Mouse (Mus musculus) left cerebral cortex, postnatal 10 days (tissue): ENCODE results near the gene Tiam1. TPM values are rescaled to one million over a fixed set of nuclear protein-coding genes. Genes with fewer than 3 reads are reported as not detected.

Experiments used
- DNase-seq, 2 experiments: peaks; one replicate each; pipeline ENCODE4 v3.0.0; 2021 to 2022; ENCODE audit warnings: low spot score in 2 of 2, mixed read lengths in 1 of 2; ENCODE audit errors: extremely low spot score in 1 of 2
- intact Hi-C: fragments of 180-260 bp; cut with DNase I; formaldehyde crosslinking; loops from one replicate; pipeline ENCODE4 v1.15.1; 2025
- total RNA-seq, 2 experiments: library from RNA; stranded (reverse); gene quantifications; 2 replicates each; pipeline ENCODE4 v1.2.3; 2021

Tiam1 gene
- total RNA-seq, 2 experiments from 2014 or later = 84.7 to 95.1 TPM

DNA sequence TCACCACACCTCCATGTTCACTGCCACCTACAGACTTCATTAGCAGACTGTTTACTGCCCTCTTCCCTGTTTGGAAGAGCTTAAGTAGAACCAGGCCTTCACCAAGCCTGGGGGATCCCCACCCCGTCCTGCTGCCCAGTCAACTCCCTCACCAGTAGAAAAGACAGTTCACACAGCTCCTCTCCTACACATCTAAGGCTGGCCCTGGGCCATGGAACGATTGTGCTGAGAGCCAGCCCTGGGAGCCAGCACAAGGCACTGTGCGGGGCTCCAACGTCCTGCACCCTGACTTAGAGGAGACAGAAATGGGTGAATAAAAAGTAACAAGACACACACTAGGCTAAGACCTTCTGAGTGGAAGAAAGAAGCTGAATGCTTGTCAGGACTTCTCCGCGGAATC lies 20.5 kb downstream of the Tiam1 start:
- DNase-seq = no peak
- intact Hi-C loops = no loop called here

DNA sequence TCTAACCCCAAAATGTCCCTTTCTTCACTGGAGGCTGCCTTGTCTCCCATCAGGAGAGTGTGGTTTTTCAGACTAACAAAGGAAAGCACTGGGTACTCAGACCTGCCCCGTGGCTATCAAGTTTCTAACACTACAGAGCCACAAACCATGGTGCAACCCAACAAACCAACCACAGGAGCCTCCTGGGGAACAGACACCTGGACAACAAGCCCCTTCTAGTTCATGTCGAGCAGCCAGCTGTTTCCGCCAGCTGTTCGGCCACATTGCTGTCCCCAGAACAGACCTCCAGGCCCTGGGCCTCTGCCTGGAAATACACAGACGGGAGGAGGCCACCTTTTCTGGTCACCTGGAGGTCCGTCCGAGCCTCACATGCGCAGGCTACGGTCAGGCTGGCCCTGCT lies 21.1 kb downstream of the Tiam1 start:
- intact Hi-C loops = no loop called here

DNA sequence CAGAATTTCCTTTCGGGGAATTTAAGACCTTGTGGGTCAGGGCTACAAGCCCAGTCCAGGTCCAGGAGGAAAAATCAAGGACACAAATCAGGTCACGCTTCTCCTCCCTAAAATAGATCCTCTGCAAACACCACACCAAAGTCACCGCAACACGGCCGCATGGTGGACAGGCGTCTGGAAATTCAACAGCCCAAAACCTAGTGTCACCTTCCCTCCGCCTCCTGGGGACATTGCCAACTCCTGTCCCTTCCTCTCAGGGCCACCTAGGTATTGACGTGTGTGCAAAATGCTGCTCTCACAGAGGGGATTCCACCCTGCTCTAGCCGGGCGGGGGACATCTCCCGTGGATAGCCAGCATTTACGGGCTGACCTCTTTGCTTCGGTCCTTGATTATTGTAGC lies 21.8 kb downstream of the Tiam1 start:
- intact Hi-C loops = no loop called here
- no peak for DNase-seq

More for the DNA sequence above, 21.1 kb downstream of the Tiam1 start:
- DNase-seq = no peak

DNA sequence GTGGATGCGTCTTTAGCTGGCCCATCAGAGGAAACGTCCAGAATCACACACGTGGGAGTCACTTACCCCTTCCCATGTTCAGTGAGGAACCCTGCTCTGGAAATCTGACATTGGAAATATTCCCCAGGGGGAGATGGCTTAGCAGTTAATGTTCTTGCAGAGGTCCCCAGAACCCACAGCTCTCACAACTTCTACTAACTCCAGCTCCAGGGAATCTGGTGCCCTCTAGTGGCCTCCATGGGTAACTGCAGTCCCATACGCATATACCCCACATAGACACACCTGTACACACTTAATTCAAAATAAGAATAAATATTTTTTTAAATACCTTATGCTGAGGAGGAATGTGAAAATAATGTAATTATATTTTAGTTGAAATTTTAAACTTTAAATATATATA lies 23.6 kb downstream of the Tiam1 start:
- intact Hi-C loops = no loop called here
- DNase-seq = no peak

DNA sequence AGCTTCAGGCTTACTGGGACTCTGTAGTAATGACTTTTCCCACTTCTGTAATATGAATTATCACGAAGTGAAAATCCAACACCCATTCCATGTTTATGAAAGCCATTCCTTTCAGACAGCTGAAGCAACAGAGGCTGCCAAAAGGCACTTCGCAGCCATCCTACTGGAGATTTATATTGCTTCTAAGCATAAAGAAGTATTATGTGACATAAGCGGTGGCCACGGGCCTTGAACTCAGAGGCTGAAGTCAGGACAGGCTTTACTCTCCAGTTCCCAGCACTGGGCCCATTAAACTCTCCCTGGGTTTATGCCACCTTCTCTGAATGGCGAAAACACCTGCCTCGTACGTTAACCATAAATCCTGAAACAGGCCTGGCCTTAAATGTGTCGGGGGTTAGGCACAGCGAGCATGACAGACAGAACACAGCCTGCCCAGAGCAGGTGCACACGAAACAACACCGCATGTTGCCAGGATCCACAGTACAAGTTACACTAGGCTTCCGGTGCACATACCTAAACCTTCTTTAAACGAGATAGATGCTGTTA lies 26.9 kb downstream of the Tiam1 start:
- DNase-seq = no peak
- intact Hi-C loops = no loop called here

DNA sequence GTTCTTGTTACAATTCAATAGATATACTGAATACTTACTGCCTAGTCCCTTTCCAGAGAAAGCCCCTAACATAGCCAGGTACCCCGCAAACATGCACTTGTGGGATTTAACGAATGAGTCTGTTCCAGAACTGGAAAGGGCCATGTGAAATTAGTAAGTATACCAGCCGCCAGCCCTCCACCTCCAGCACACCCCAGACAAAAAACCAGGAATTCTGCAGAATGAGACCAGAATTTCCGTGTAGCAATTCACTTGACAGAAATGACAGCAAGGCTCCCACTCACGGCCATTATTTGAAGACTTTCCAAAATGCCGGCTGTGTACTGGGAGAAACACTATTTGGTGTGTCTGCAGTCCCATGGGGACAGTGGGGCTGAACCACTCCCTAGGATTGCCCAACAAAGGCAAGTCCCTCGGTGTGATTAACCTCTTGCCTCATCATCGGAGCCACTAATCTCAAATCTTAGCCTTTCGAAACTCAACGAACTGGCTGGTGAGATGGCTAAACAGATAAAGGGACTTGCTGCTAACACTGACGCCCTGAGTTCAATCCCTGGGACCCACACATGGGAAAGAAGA lies 30.9 kb downstream of the Tiam1 start:
- DNase-seq = no peak

DNA sequence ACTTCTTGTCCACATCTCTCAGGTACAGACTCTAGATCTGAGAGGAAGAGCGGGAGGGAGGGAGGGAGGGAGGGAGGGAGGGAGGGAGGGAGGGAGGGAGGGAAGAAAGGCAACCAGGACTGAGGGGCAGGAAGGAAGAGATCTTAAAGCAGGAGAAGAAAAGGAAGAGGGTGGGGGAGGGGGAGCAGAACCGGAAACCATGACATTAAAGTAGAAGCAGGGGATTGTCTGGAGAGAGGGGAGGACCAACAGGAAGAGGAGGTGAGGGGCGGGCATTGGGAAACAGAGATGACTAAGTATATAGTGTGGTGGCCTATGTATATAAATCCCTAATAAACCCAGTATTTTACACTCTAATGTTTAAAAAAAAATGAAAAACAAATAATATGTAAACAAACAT lies 34.1 kb downstream of the Tiam1 start:
- DNase-seq = no peak
- intact Hi-C loops = no loop called here

More for the DNA sequence above, 30.9 kb downstream of the Tiam1 start:
- intact Hi-C loops = no loop called here

DNA sequence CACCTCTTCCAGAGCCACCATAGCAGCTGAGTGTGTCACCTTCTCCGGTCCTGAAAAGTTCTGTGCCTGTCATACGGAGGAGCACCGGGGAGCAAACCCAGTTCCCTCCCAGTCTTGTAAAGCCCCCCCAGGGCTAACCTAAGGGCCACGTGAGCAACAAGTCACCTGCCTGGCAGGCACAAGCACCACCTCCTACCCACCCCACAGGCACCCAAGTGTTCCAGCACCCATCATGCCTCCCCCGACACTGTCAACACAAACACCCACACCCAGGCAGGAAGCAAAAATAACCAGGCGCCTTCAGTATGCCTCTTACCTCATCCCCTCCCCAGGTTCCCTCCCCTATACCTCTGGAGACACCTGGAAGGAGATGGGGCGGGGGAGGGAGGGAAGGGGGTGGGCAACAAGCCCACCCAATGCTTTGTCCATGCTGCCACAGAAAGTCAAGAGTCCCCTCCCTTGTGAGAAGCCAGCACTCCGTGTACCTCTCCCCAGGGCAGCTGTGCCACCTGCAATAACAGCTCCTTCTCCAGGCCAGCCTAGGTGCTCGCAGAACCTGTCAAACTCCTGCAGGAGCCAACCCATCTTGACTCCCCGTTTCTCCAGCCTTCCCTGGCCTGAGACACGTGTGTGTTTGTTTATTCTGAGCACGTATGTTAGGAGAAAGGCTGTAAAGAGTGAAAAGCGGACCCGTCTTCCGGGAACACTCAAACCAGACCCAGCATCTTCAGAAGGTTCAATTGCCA lies 38.7 kb downstream of the Tiam1 start:
- DNase-seq = peak in 1 of 2 experiments; percentile 22
- intact Hi-C loops = no loop called here

DNA sequence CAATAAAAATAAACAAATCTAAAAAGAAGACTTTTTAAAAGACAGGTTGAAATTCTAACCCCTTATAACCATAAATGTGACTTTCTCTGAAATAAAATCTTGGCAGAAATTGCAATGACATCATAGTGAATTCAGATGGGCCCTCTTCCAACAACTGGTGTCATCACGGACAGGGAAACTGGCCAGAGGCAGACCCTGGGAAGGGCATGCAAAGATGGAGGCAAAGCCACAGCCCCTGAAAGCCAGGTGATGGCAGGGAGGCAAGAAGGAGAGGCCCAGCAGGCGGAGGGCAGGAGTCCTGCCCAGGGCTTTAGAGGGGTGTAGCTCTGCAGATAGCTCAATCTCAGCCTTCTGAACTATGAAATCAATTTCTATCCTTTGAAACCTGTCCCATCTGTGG lies 39.8 kb downstream of the Tiam1 start:
- DNase-seq = no peak
- intact Hi-C loops = no loop called here

DNA sequence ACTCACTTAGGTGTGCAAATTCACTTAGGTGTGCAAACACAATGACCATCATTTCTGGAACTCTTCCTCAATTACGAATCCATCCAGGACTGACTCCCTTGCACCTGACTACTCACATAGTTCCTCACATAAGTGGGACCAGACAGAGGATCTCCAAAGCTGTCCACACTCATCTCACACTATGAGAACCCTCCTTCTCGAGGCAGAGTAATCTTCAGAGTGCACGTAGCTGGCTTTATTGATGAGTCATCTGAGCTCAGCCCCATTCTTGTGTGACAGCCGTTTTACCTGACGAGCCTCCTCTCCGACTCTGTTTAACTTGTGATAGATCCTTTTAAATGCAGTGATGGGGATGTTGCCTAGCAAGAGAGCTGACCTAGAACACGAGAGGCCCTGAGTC lies 41.0 kb downstream of the Tiam1 start:
- intact Hi-C loops = no loop called here
- no peak for DNase-seq

DNA sequence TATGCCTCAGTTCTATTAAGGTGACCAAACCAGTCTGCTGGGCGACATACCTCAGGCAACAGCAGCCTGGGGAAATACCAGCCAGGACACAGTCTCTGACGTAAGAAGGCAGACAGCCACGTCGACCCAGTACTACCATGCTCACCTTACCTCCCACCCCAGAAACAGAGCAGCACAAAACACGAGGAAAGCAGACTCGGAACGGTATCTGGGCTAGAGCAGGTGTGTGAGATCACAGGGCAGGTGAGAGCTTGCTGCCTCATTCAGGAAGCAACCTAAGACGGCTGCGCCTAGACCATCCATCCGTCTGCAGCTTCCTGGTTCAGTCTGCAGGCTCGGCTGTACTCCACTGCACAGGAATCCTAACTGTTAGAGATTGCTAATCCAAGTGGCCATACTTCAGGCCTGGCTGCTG lies 45.4 kb downstream of the Tiam1 start:
- no peak for DNase-seq
- intact Hi-C loops = no loop called here

DNA sequence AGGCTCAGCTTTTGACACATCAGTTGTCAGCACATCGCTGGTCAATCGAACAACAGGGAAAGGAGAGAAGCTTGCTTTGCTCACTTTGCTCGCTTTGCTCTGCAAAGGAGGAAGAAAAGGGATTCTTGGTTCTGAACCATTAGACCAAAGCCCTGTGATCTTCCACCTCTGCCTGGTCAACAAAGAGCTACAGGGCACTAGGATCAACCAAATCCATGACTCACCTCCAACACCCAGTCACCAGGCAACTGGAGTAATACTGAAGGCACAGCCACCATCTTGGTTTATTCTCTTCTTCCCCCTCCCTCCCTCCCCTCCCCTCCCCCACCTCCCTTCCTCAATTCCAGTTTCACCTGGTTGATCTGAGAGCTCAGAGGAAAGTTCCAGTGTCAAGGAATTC lies 45.8 kb downstream of the Tiam1 start:
- intact Hi-C loops = no loop called here
- DNase-seq = no peak

DNA sequence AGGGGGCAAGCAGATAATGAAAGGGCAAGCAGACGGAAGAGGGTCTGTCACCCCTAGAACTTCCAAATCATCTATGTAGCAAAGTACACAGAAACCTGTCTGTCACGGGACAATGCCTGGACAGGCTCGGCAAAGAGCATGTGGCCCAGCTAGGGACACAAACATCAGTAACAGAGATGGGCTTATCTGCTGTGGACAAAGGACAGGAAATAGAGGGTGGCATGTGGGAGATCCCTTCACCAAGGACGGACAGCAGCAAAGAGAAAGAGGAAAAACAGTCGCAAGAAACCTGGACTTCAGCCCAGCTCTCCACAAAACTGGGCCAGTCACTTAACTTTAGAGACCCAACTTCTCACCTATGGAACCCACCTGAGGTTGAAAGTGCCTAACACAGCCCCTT lies 47.6 kb downstream of the Tiam1 start:
- no peak for DNase-seq
- intact Hi-C loops = no loop called here

DNA sequence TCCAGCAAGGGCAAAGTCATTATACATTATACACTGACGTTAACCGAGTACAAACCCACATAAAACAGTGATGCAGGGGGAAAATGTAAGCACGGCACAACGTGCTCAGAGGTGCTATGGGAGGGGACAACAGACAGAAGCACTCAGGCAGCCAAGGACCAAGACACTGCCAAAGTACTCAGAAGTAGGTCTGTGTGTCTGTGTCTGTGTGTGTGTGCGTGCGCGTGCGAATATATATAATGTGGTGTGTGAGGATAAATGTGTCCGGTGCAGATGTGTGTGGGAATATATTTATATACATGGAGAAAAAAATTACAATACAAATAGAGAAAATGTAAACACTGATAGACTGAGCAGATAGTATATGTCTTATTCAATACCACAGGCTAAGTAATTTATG lies 50.6 kb downstream of the Tiam1 start:
- no peak for DNase-seq
- intact Hi-C loops = no loop called here

DNA sequence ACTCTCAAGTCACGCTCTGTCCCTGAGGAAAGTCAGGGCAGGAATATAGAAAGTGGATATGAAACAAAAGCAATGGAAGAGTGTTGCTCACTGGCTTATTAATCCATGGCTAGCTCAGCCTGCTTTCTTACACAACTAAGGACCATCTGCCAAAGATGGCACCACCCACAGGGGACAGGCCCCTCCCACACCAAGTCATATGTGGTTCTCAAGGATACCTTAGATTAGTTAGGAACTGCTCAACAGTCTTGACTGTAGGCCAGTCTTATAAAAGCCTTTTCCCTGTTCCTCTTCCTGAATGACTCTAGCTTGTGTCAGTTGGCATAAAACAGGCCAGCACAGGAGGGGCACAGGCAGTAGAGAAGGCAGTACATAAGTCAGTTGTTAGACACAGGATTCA lies 51.7 kb downstream of the Tiam1 start:
- no peak for DNase-seq
- intact Hi-C loops = no loop called here

DNA sequence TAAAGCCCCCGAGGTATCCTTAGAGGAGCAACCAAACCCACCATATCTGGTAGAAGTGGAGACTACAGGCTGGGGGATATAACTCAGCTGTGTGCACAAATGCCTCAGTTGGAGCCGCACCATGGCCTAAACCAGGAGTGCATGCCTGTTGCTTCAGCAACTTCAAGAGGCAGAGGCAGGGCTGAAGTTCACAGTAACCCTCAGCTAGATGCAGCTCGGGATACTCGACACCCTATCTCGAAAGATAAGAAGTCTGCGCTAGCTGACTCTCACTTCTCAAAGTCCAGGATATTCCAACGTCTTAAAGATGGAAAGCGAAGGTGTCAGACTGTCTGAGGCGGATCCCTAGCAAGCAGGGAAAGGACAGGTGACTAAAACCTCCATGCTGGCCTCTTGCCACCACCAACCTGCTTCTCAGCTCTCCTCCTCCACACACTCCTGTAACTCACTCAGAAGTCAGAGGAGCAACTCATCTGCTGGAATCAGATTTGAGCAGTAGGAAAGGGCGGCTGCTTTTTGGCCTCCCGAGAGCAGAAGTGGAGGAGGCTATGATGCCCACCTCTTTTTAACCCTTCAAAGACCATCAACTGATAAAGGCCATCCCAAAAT lies 52.4 kb downstream of the Tiam1 start:
- no peak for DNase-seq
- intact Hi-C loops = no loop called here

DNA sequence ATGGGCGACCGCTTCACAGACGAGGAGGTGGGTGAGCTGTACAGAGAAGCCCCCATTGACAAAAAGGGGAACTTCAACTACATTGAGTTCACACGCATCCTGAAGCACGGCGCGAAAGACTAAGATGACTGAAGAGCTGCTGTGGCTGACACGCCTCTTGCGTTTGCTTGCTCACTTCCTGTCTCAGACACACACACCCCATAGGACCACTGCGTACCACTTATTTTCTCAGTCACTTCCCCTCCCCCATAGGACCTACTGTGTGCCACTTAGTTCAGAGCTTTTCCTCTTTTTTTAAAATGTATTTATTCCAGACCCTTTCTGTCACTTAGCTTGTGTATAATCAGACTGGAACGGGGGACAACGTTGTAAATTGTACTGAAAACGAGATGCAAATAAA lies 53.2 kb downstream of the Tiam1 start:
- intact Hi-C loops = no loop called here
- no peak for DNase-seq

DNA sequence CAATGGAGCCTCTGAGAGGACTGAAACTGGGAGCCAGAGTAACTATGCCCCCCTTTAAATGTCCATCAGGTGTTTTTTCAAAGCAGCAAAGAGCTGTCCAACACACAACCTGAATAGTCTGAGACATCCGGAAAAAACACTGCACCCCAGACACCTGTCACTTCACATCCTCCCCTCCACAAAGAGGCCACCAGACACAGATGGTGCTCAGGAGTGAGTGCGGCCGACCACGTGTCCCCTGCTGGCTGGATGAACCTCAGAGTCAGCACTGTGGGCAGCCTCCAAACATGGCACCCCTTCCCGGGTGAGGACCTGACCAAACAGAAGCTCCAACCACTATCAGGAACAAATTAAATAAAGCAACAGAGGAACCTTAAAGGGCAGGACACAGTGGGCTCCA lies 56.3 kb downstream of the Tiam1 start:
- intact Hi-C loops = no loop called here
- no peak for DNase-seq

DNA sequence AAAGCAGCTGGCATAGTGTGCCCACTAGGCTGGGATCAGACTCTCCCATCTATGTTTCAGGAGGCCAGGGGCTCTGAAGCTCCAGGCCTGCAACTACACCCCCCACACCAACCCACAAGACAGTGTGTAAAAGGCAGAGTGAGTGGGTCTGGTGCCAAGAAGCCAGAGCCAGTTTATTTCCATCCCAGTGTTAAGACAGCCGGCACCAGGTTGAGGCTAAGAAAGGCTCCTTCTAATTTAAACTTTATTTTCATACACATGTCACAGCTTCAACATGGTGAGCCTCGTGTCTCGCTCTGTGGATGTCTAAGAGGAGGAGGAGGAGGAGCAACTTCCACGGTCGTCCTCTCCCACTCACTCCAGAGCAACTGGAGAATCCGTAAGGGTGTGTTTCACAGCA lies 57.5 kb downstream of the Tiam1 start:
- intact Hi-C loops = no loop called here
- peak; percentile 63 to 76 for DNase-seq

DNA sequence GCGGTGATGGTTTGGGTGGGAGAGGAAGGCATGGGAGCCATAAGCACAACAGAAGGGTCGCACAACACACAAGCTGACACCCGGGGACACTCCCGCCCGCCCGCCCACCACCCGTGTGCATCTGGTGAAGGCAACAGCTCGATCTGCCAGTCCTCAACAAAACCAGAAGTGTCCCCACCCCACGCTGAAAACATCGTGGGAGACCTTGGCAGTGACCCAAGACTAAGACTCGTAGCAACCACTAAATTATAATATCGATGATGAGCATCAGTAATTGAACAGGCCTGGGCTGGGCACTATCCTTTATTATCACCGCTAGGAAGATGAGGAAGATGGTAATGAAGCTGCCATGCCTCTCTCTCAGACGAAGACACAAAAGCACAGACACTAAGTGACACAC lies 58.0 kb downstream of the Tiam1 start:
- peak; percentile 39 to 58 for DNase-seq
- intact Hi-C loops = no loop called here
